24 mouse cellular contexts compared by ENCODE assay signal in the genomic region with DNA sequence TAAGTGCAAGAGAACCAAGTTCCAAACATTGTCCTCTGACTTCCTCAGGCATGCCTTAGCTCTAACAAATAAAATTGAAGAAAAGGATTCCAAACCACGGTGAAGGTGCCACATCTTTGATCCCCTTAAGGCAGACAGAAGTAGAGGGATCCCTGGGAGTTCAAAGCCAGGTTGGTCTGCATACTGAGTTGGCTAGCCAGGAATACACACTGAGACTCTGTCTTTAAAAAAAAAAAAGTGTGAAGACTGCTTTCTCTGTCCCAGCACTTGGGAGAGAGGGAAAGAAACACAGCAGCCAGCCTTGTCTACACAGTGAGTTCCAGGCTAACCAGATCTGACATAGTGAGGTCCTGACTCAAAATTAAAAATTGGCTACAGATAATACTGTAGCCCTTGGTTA. TPM values are rescaled to one million over a fixed set of nuclear protein-coding genes. Genes with fewer than 3 reads are reported as not detected.
DNase-seq lines count a peak whose midpoint lies in the region; ATAC-seq and TF ChIP-seq lines count a peak whose summit lies in the region.
"Had no signal": no experiment of that assay in that cellular context is flagged by ENCODE, and none has a peak within 500 bp of the region (broad histone marks: within the 10 kb centered on the region; RNA-seq: fewer than 3 reads in every experiment).

No protein-coding gene starts in this region.

- peaks cover 28% of the 10 kb centered on the region for H3K27me3 ChIP-seq in heart, embryonic 13.5 days (replicated peaks)
- H3K27me3 ChIP-seq in lung, embryonic 15.5 days: peaks cover 6% of the 10 kb centered on the region; the same call in 1 of the 2 replicates
- H3K27me3 ChIP-seq in limb, embryonic 14.5 days (ENCODE audit: control insufficient read depth, insufficient read depth, low read length): peaks cover 17% of the 10 kb centered on the region; the same call in 1 of the 2 replicates
- H3K27me3 ChIP-seq: intestine, embryonic 15.5 days had no signal

- H3K4me1 ChIP-seq in heart, embryonic 13.5 days: peaks cover 15% of the 10 kb centered on the region
- peaks cover 15% of the 10 kb centered on the region for H3K4me1 ChIP-seq in lung, embryonic 15.5 days
- H3K4me1 ChIP-seq in limb, embryonic 14.5 days (ENCODE audit: control insufficient read depth, insufficient read depth, low read length): 0 out of 2 replicates have a peak, but pooled peaks cover 8% of the 10 kb centered on the region
- H3K4me1 ChIP-seq: intestine, embryonic 15.5 days had no signal

- peak overlapping the region; percentile 95 for H3K27ac ChIP-seq in heart, embryonic 13.5 days (replicated peaks)
- H3K27ac ChIP-seq in lung, embryonic 15.5 days: peak overlapping the region; percentile 88
- H3K27ac ChIP-seq in limb, embryonic 14.5 days (replicated peaks; ENCODE audit: low read depth, low read length): peak overlapping the region; percentile 85; the same call in 1 of the 2 replicates

- peak overlapping the region; percentile 71 for H3K4me2 ChIP-seq in heart, embryonic 13.5 days
- H3K4me2 ChIP-seq in lung, embryonic 15.5 days: no peak overlapping the region
- no peak overlapping the region for H3K4me2 ChIP-seq in limb, embryonic 14.5 days (replicated peaks; ENCODE audit: low read depth, low read length, severe bottlenecking)
- H3K4me2 ChIP-seq: liver, embryonic 11.5 days had no signal

- no peak for ATAC-seq in heart, embryonic 13.5 days (ENCODE audit: extremely low read depth, insufficient number of reproducible peaks, low FRiP score, low TSS enrichment)
- ATAC-seq in lung, embryonic 15.5 days (ENCODE audit: borderline replicate concordance, extremely low read depth, low FRiP score, low TSS enrichment): no peak
- no peak for ATAC-seq in limb, embryonic 14.5 days (ENCODE audit: low FRiP score, low read depth)
- ATAC-seq: intestine, embryonic 15.5 days; midbrain, embryonic 16.5 days had no signal

- H3K36me3 ChIP-seq in heart, embryonic 13.5 days: no peaks in the 10 kb centered on the region
- H3K36me3 ChIP-seq in lung, embryonic 15.5 days: no peaks in the 10 kb centered on the region
- no peaks in the 10 kb centered on the region for H3K36me3 ChIP-seq in limb, embryonic 14.5 days (ENCODE audit: control insufficient read depth, insufficient read depth, low read length)
- H3K36me3 ChIP-seq: forebrain, embryonic 15.5 days; hindbrain, embryonic 15.5 days; intestine, embryonic 15.5 days had no signal

- WGBS in heart, embryonic 13.5 days: 23% methylated on average over 1 of the region's 1 CpGs
- WGBS in lung, embryonic 15.5 days: 28% methylated on average over 1 of the region's 1 CpGs
- 12% methylated on average over 1 of the region's 1 CpGs for WGBS in limb, embryonic 14.5 days

- no peak for TF ChIP-seq POLR2A in limb, embryonic 14.5 days (IDR thresholded peaks at IDR 0.05; ENCODE audit: borderline replicate concordance, extremely low read depth, insufficient read depth, insufficient read length)

- no peak for DNase-seq in heart, adult 8-10 months (ENCODE audit: low spot score)
- no peak for DNase-seq in lung, postnatal 36 days
- peak; percentile 63 for DNase-seq in R1 (ENCODE audit: low read depth, low spot score)
- DNase-seq in limb, embryonic 14.5 days (ENCODE audit: low spot score): no peak
- no peak for DNase-seq in adrenal gland, postnatal 4 days (ENCODE audit: low spot score in 2 of 2)
- DNase-seq: adrenal gland, adult 8-10 months; B cell, adult 2 months; cerebellum, adult 11 months; cerebellum, postnatal 10 days; gastrocnemius, postnatal 36 days; heart, postnatal 36 days; kidney, adult 9 months; kidney, postnatal 25 days; lung, adult 18-20 months had no signal

- peak overlapping the region; percentile 41; the same call in 1 of the 2 replicates for H3K9ac ChIP-seq in heart, embryonic 13.5 days
- H3K9ac ChIP-seq in lung, embryonic 15.5 days: no peak overlapping the region
- no peak overlapping the region for H3K9ac ChIP-seq in limb, embryonic 14.5 days (ENCODE audit: low read depth, low read length, severe bottlenecking)
- H3K9ac ChIP-seq: forebrain, embryonic 15.5 days; hindbrain, embryonic 15.5 days; intestine, embryonic 15.5 days had no signal

- H3K4me3 ChIP-seq in heart, embryonic 13.5 days: no peak overlapping the region
- no peak overlapping the region for H3K4me3 ChIP-seq in lung, embryonic 15.5 days
- H3K4me3 ChIP-seq in limb, embryonic 14.5 days (replicated peaks; ENCODE audit: low read length): no peak overlapping the region
- H3K4me3 ChIP-seq: erythroblast, embryonic 14.5 days; forebrain, embryonic 15.5 days; hindbrain, embryonic 15.5 days; intestine, embryonic 15.5 days; megakaryocyte, embryonic 14.5 days had no signal

- no peaks in the 10 kb centered on the region for H3K9me3 ChIP-seq in heart, embryonic 13.5 days
- no peaks in the 10 kb centered on the region for H3K9me3 ChIP-seq in lung, embryonic 15.5 days
- no peaks in the 10 kb centered on the region for H3K9me3 ChIP-seq in limb, embryonic 14.5 days (ENCODE audit: control insufficient read depth, low read length)
- H3K9me3 ChIP-seq: forebrain, embryonic 15.5 days; hindbrain, embryonic 15.5 days; intestine, embryonic 15.5 days had no signal

RNA-seq across cellular contexts. Expression of gene Nanog, which starts 3.6 kb away (rescaled TPM):
- 0.71 and 0.94 TPM in 2 replicates for polyA plus RNA-seq in heart, embryonic 13.5 days (2015; fragmentation: Nextera tagmentation; extraction: Ambion mirVana)
- not detected for total RNA-seq in heart, adult 8-10 months (2022)
- polyA plus RNA-seq in lung, embryonic 15.5 days (2015; fragmentation: Nextera tagmentation; extraction: Ambion mirVana): 0.33 and 0.40 TPM in 2 replicates
- 0.40 and 0.47 TPM in 2 replicates for polyA plus RNA-seq in limb, embryonic 14.5 days (2012; rRNA removed)
- 0.21 and 0.37 TPM in 2 replicates for polyA plus RNA-seq in limb, embryonic 14.5 days (2014; fragmentation: Nextera tagmentation; extraction: Ambion mirVana)
- total RNA-seq in adrenal gland, postnatal 4 days (2021): not detected
- total RNA-seq: adrenal gland, adult 8-10 months; gastrocnemius, postnatal 36 days; heart, postnatal 36 days; left cerebral cortex, postnatal 36 days had no signal
- polyA plus RNA-seq: erythroblast, embryonic 14.5 days; midbrain, embryonic 16.5 days had no signal
